Mouse (Mus musculus): ENCODE results near the gene Prorsd1. TPM values are rescaled to one million over a fixed set of nuclear protein-coding genes. Genes with fewer than 3 reads are reported as not detected.

The Prorsd1 gene
- total and polyA plus RNA-seq, 3 experiments: 23.8 to 63.9 (median 38.4) TPM

DNA sequence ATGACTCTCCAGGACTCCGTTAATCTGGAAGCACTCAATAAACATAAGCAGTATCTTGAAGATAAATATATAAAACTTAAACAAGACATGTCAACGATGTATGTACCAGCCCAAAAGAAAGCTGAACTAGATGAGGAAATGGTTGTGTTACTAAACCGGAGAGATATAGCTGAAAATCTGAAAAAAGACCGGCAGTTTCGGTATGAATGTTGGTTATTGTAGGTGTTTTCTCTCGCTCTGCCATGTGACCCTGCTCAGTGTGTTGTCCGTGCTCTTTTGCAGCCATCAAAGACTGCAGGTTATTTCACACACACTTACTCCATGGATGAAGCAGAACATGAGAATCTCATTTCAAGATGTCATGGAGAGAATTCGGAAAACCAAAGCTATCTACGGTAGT, 45.6 kb upstream of the Prorsd1 start (continued):
- TF ChIP-seq KAT2A (IDR thresholded peaks at IDR 0.05; ENCODE audit: insufficient replicate concordance, low read length) (no peak), JUND (conservative IDR thresholded peaks at IDR 0.05; ENCODE audit: low read depth, low read length) (peak; percentile 95), JUN (IDR thresholded peaks at IDR 0.05; ENCODE audit: insufficient read depth, low read depth, low read length) (peak; percentile 90), CTCF (conservative IDR thresholded peaks at IDR 0.05 in 1 of 2, IDR thresholded peaks at IDR 0.05 in 1 of 2; ENCODE audit: low read depth in 2 of 2, low read length in 2 of 2) (no peak), POLR2A (IDR thresholded peaks at IDR 0.05; ENCODE audit: low read depth, low read length) (peak; percentile 44; the same call in 1 of the 2 replicates), MAFK (IDR thresholded peaks at IDR 0.05; ENCODE audit: insufficient replicate concordance, low read length) (peak; percentile 43; the same call in 1 of the 2 replicates), ZNF384 (IDR thresholded peaks at IDR 0.05; ENCODE audit: low read depth, low read length) (peak; percentile 88), HCFC1 (IDR thresholded peaks at IDR 0.05; ENCODE audit: low read depth, low read length) (peak; percentile 53), CHD2 (IDR thresholded peaks at IDR 0.05; ENCODE audit: low read length) (0 out of 2 replicates have a peak, but pooled peaks have one; percentile 6), CHD1 (IDR thresholded peaks at IDR 0.05; ENCODE audit: low read depth, low read length) (0 out of 2 replicates have a peak, but pooled peaks have one; percentile 35), ETS1 (conservative IDR thresholded peaks at IDR 0.05; ENCODE audit: low read depth, low read length) (peak; percentile 88), USF2 (conservative IDR thresholded peaks at IDR 0.05; ENCODE audit: low read depth, low read length) (peak; percentile 80), MAX (IDR thresholded peaks at IDR 0.05; ENCODE audit: low read length) (peak; percentile 96), IRF4 (IDR thresholded peaks at IDR 0.05; ENCODE audit: low read depth, low read length) (peak; percentile 99), ZMIZ1 (IDR thresholded peaks at IDR 0.05; ENCODE audit: low read depth, low read length) (no peak), GABPA (IDR thresholded peaks at IDR 0.05; ENCODE audit: insufficient replicate concordance, low read depth, low read length) (no peak), MXI1 (IDR thresholded peaks at IDR 0.05; ENCODE audit: low read depth, low read length) (peak; percentile 96), TCF12 (IDR thresholded peaks at IDR 0.05; ENCODE audit: low read depth, low read length) (peak; percentile 74; the same call in 1 of the 2 replicates)

DNA sequence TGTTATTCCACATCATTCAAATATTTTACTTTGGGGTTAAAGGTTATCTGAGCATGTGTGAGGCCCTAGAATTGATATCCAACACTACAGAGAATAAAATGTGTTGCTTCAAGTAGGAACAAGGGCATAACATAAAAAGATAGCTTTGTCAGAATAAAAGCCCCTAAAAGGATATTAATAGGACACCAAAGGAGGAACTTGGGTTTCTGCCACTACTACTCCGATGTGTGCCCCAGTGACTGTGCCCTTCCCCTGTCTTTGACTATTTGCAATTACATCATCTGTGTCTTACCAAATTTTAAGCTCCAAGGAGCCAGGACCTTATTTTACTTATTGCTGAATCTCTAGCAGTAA, 34.6 kb upstream of the Prorsd1 start:
- in situ Hi-C loops (cut with MboI; ENCODE audit: low pct_ligation_motif_present, low pct_unique_long_range_greater_than_20kb, low sequenced_read_pairs) (loop anchor here (5.0 to 25.0 kb wide), 3 partner anchors 143 to 335 kb away; partner anchors contain the start of gene Rtn4), dilution Hi-C loops (cut with MboI; ENCODE audit: extremely low pct_ligation_motif_present, extremely low pct_unique_long_range_greater_than_20kb, low sequenced_read_pairs) (no loop called here)
- peak overlapping the region; percentile 98 for H3K9ac ChIP-seq (ENCODE audit: insufficient read depth, low read depth)
- peak overlapping the region; percentile 91; the same call in 1 of the 2 replicates for H3K27ac ChIP-seq (ENCODE audit: insufficient read depth, low read depth)
- peaks cover 16 to 23% of the 10 kb centered on the region in 2 experiments for H3K36me3 ChIP-seq (replicated peaks in 1 of 2; ENCODE audit: control insufficient read depth in 1 of 2, insufficient read depth in 1 of 2, low read length in 1 of 2)
- no peaks in the 10 kb centered on the region for H3K9me3 ChIP-seq (replicated peaks; ENCODE audit: low read length)
- H3K27me3 ChIP-seq (replicated peaks): no peaks in the 10 kb centered on the region
- DNase-seq (ENCODE audit: extremely low read depth): peak; percentile 82
- peaks cover 4 to 38% of the 10 kb centered on the region in 2 experiments; a peak in 3 of 4 replicates for H3K4me1 ChIP-seq (ENCODE audit: control insufficient read depth in 1 of 2, insufficient read depth in 2 of 2)
- H3K4me3 ChIP-seq (replicated peaks in 1 of 3; ENCODE audit: low read depth in 2 of 3, low read length in 2 of 3, poor library complexity in 1 of 3): peak overlapping the region in 2 of 3 experiments; percentile 73 to 91
- H3K79me2 ChIP-seq (replicated peaks; ENCODE audit: control insufficient read depth, extremely low read depth, insufficient read depth, poor library complexity, severe bottlenecking): peaks cover 27% of the 10 kb centered on the region
- H3K4me2 ChIP-seq (ENCODE audit: insufficient read depth, low read depth, poor library complexity, severe bottlenecking): peak overlapping the region; percentile 100
- peak; percentile 45; the same call in 1 of the 2 replicates for TF ChIP-seq HCFC1 (IDR thresholded peaks at IDR 0.05; ENCODE audit: low read depth, low read length)
- TF ChIP-seq TCF12 (IDR thresholded peaks at IDR 0.05; ENCODE audit: low read depth, low read length): peak; percentile 42; the same call in 1 of the 2 replicates
- TF ChIP-seq IRF4 (IDR thresholded peaks at IDR 0.05; ENCODE audit: low read depth, low read length): peak; percentile 12; the same call in 1 of the 2 replicates
- TF ChIP-seq CHD2 (IDR thresholded peaks at IDR 0.05; ENCODE audit: low read length): peak; percentile 51; the same call in 1 of the 2 replicates
- TF ChIP-seq PAX5 (IDR thresholded peaks at IDR 0.05; ENCODE audit: low read length): no peak
- TF ChIP-seq CTCF (conservative IDR thresholded peaks at IDR 0.05 in 1 of 2, IDR thresholded peaks at IDR 0.05 in 1 of 2; ENCODE audit: low read depth in 2 of 2, low read length in 2 of 2): no peak
- peak; percentile 63 for TF ChIP-seq EP300 (IDR thresholded peaks at IDR 0.05; ENCODE audit: low read length)
- peak; percentile 66 for TF ChIP-seq TBP (conservative IDR thresholded peaks at IDR 0.05; ENCODE audit: low read depth, low read length)
- peak; percentile 59 for TF ChIP-seq ETS1 (conservative IDR thresholded peaks at IDR 0.05; ENCODE audit: low read depth, low read length)
- TF ChIP-seq RAD21 (IDR thresholded peaks at IDR 0.05; ENCODE audit: low read depth, low read length): peak; percentile 2
- TF ChIP-seq MXI1 (IDR thresholded peaks at IDR 0.05; ENCODE audit: low read depth, low read length): no peak; the same call in 1 of the 2 replicates
- peak; percentile 35; the same call in 1 of the 2 replicates for TF ChIP-seq JUND (conservative IDR thresholded peaks at IDR 0.05; ENCODE audit: low read depth, low read length)
- no peak for TF ChIP-seq MYC (IDR thresholded peaks at IDR 0.05; ENCODE audit: low read depth, low read length)
- TF ChIP-seq NELFE (IDR thresholded peaks at IDR 0.05; ENCODE audit: low read depth, low read length): 0 out of 2 replicates have a peak, but pooled peaks have one; percentile 27
- peak; percentile 85 for TF ChIP-seq MEF2A (IDR thresholded peaks at IDR 0.05; ENCODE audit: borderline replicate concordance, low read depth, low read length)
- TF ChIP-seq SMC3 (IDR thresholded peaks at IDR 0.05; ENCODE audit: low read depth, low read length): 0 out of 2 replicates have a peak, but pooled peaks have one; percentile 1
- TF ChIP-seq SIN3A (IDR thresholded peaks at IDR 0.05; ENCODE audit: low read length): no peak

Data from CH12.LX (cell line).